Mouse (Mus musculus) intestine, embryonic 16.5 days (tissue): ENCODE measurements around the gene Mtrex. TPM values are rescaled to one million over a fixed set of nuclear protein-coding genes. Genes with fewer than 3 reads are reported as not detected.
A peak's percentile ranks its signal among the peaks of the same experiment; 100 is the strongest.

Experiments
- ATAC-seq: fragments of 200-750 bp; cut with Nextera tagmentation; 2 replicates; pipeline ENCODE4 v1.8.0; 2017; ENCODE audit warnings: moderate TSS enrichment, moderate library complexity
- H3K27ac ChIP-seq: fragments of 300-500 bp; sonication (generic); 2 replicates; pipeline ENCODE4 v1.5.1; 2014; ENCODE audit warnings: mild to moderate bottlenecking, low read length
- H3K27me3 ChIP-seq: fragments of 300-500 bp; sonication (generic); replicated peaks from 2 replicates; pipeline ENCODE4 v1.6.1; 2014; ENCODE audit warnings: low read length, control low read depth, mixed read lengths; ENCODE audit not compliant: control insufficient read depth, insufficient read depth
- H3K36me3 ChIP-seq: fragments of 300-500 bp; sonication (generic); 2 replicates; pipeline ENCODE4 v1.6.1; 2014; ENCODE audit warnings: low read length, control low read depth; ENCODE audit not compliant: control insufficient read depth, insufficient read depth
- H3K4me1 ChIP-seq: fragments of 300-500 bp; sonication (generic); 2 replicates; pipeline ENCODE4 v1.6.1; 2014; ENCODE audit warnings: low read length, control low read depth, mixed read lengths; ENCODE audit not compliant: control insufficient read depth, insufficient read depth
- H3K4me2 ChIP-seq: fragments of 300-500 bp; sonication (generic); 2 replicates; pipeline ENCODE4 v1.6.1; 2014; ENCODE audit warnings: low read depth, low read length, control low read depth
- H3K4me3 ChIP-seq: fragments of 300-500 bp; sonication (generic); 2 replicates; pipeline ENCODE4 v1.5.1; 2014; ENCODE audit warnings: mild to moderate bottlenecking, low read length
- H3K9ac ChIP-seq: fragments of 300-500 bp; sonication (generic); 2 replicates; pipeline ENCODE4 v1.6.1; 2014; ENCODE audit warnings: low read depth, low read length
- H3K9me3 ChIP-seq: fragments of 300-500 bp; sonication (generic); 2 replicates; pipeline ENCODE4 v1.6.1; 2016; ENCODE audit warnings: low read length, control low read depth; ENCODE audit not compliant: control insufficient read depth
- WGBS: fragments of 180-500 bp; shearing (Covaris S2); extraction: QIAGEN DNeasy Blood & Tissue Kit; methylation state at CpG from one replicate; pipeline ENCODE4 v1.1.7; 2014; 5-methylcytosine and 5-hydroxymethylcytosine counted together
- polyA plus RNA-seq: library from polyadenylated mRNA; unstranded; fragments of >200 nt; fragmentation: Nextera tagmentation; extraction: Ambion mirVana; gene quantifications from 2 replicates; pipeline ENCODE4 v1.2.1, GENCODE M21; 2015

Mtrex gene
- polyA plus RNA-seq, 1 experiment from 2014 or later = 51.5 TPM

DNA sequence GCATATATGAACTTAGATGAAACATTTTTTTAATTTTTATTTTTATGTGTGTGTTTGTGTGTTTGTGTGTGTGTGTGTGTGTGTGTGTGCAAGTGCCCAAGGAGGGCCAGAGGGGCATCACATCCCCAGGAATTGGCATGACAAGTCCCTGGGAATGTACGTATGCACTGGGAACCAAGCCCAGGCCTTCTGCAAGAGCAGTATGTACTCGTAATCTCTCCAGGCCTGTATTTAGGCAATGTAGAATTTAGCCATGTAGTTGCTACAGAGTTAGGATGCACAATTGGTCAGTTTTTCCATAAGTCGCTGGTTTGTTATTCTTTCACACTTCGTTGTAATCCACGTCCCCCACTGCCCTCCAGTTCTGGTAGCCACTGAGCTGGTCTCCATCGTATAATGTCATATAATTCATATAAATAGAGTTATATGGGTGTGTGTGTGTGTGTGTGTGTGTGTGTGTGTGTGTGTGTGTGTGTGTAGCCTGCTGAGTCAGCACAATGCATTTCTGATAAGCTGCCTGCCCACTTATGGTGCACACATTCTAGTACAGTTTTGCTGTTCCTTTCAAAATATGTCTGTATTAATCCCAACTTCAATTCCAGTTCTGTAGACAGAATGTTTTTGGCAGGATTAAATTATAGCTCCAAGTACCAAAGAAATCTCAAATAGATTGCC is 103.8 kb downstream of the Mtrex start:
- Histone ChIP-seq H3K27me3 (no peaks in the 10 kb centered on the region), H3K27ac (no peak overlapping the region), H3K9me3 (no peaks in the 10 kb centered on the region), H3K4me3 (no peak overlapping the region), H3K4me1 (0 out of 2 replicates have a peak, but pooled peaks cover 3% of the 10 kb centered on the region), H3K36me3 (no peaks in the 10 kb centered on the region), H3K9ac (no peak overlapping the region), H3K4me2 (no peak overlapping the region)
- WGBS = 84% methylated on average over 6 of the region's 6 CpGs
- ATAC-seq = no peak

- no peaks in the 10 kb centered on the region for H3K9me3 ChIP-seq
- no peak overlapping the region for H3K27ac ChIP-seq
- WGBS = 62% methylated on average over 3 of the region's 3 CpGs
- 0 out of 2 replicates have a peak, but pooled peaks cover 3% of the 10 kb centered on the region for H3K4me1 ChIP-seq
- no peaks in the 10 kb centered on the region for H3K27me3 ChIP-seq
- H3K9ac ChIP-seq = no peak overlapping the region
- ATAC-seq = 0 out of 2 replicates have a peak, but pooled peaks have one; percentile 18
- H3K4me3 ChIP-seq = no peak overlapping the region
- H3K4me2 ChIP-seq = no peak overlapping the region
- no peaks in the 10 kb centered on the region for H3K36me3 ChIP-seq
Observed at GRCm38 (mm10) chr13:112822413-112822812, 104.8 kb downstream of the Mtrex start.

DNA sequence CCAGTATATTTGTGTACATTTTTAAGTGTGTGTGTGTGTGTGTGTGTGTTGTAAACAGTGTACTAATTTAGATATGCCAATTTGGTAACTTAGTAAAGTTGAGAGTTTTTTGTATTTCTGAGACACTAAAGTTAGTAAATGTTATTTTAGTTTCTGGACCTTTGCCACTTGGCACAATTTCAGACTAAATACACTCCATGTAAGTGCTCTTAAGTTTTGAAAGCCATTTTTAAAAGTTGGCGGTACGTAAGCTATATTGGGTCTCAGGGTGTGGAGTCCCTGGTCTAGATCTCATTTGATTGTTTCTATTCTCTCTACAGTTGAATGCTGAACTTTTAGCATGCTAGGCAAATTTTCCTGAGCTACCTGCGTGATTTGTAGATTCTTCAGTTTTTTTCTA is 109.1 kb downstream of the Mtrex start:
- Histone ChIP-seq H3K4me3 (no peak overlapping the region), H3K27me3 (no peaks in the 10 kb centered on the region), H3K27ac (no peak overlapping the region), H3K4me2 (no peak overlapping the region), H3K9me3 (no peaks in the 10 kb centered on the region), H3K4me1 (0 out of 2 replicates have a peak, but pooled peaks cover 3% of the 10 kb centered on the region), H3K36me3 (no peaks in the 10 kb centered on the region), H3K9ac (no peak overlapping the region)
- ATAC-seq = no peak
- WGBS = 61% methylated on average over 3 of the region's 3 CpGs

Other genes starting within 250 kb of the Mtrex start
- 94.5 and 97.3 TPM in 2 replicates for gene Plpp1, start 126.6 kb downstream of the Mtrex start, polyA plus RNA-seq
- 8.7 and 10.2 TPM in 2 replicates for gene Dhx29, start 56 bp upstream of the Mtrex start, polyA plus RNA-seq
- gene Ccno, start 60.4 kb upstream of the Mtrex start, polyA plus RNA-seq = 0.13 and 0.32 TPM in 2 replicates
- gene Mcidas, start 66.4 kb upstream of the Mtrex start, polyA plus RNA-seq = 0.05 TPM in 1 of 2 replicates, not detected in the other
- gene Cdc20b, start 107.7 kb upstream of the Mtrex start, polyA plus RNA-seq = not detected in 2 replicates
- 80.4 and 91.0 TPM in 2 replicates for gene Gpx8, start 119.0 kb upstream of the Mtrex start, polyA plus RNA-seq
- gene Gzma, start 173.6 kb upstream of the Mtrex start, polyA plus RNA-seq = 3.9 and 4.1 TPM in 2 replicates